Mouse (Mus musculus): ENCODE results near the gene Khdc1b. TPM values are rescaled to one million over a fixed set of nuclear protein-coding genes. Genes with fewer than 3 reads are reported as not detected.
"Not testable (repeated sequence)": the region's sequence is repeated elsewhere in the genome, so short reads cannot be mapped to it uniquely, and the experiment has no call there.

Gene Khdc1b
- total RNA-seq (2014; fragmentation: Nextera tagmentation) (not detected in 2 replicates), total RNA-seq (2017) (not detected in 2 replicates)

- ATAC-seq (replicated peaks; ENCODE audit: poor library complexity, severe bottlenecking) = no peak
Measured at GRCm38 (mm10) chr1:21383256-21383655, at the start of gene Khdc1b. TSS of gene Khdc1b (plus strand) at chr1:21383556.

- ATAC-seq (replicated peaks; ENCODE audit: poor library complexity, severe bottlenecking) = peak; percentile 75
Measured at GRCm38 (mm10) chr1:21335836-21336235, 47.5 kb upstream of the Khdc1b start.

GRCm38 (mm10) chr1:21340745-21341144 lies 42.6 kb upstream of the Khdc1b start:
- ATAC-seq (replicated peaks; ENCODE audit: poor library complexity, severe bottlenecking) = no peak

- ATAC-seq (replicated peaks; ENCODE audit: poor library complexity, severe bottlenecking) = peak; percentile 70
Measured at GRCm38 (mm10) chr1:21344253-21344652, 39.1 kb upstream of the Khdc1b start.

- not testable (repeated sequence) for ATAC-seq (replicated peaks; ENCODE audit: poor library complexity, severe bottlenecking)
Measured at GRCm38 (mm10) chr1:21344752-21345151, 38.6 kb upstream of the Khdc1b start.

- no peak for ATAC-seq (replicated peaks; ENCODE audit: poor library complexity, severe bottlenecking)
Measured at GRCm38 (mm10) chr1:21349341-21349740, 34.0 kb upstream of the Khdc1b start, which contains the start of gene Khdc1a. TSS of gene Khdc1a (plus strand) at chr1:21349641.

- ATAC-seq (replicated peaks; ENCODE audit: poor library complexity, severe bottlenecking) = not testable (repeated sequence)
Measured at GRCm38 (mm10) chr1:21368031-21368430, 15.3 kb upstream of the Khdc1b start, which contains the start of gene Khdc1c. TSS of gene Khdc1c (plus strand) at chr1:21368331.

GRCm38 (mm10) chr1:21391138-21391671 lies 7.8 kb downstream of the Khdc1b start:
- ATAC-seq (replicated peaks; ENCODE audit: poor library complexity, severe bottlenecking) = no peak

GRCm38 (mm10) chr1:21402804-21403203 lies 19.4 kb downstream of the Khdc1b start:
- no peak for ATAC-seq (replicated peaks; ENCODE audit: poor library complexity, severe bottlenecking)

- ATAC-seq (replicated peaks; ENCODE audit: poor library complexity, severe bottlenecking) = no peak
Measured at GRCm38 (mm10) chr1:21407266-21407665, 23.9 kb downstream of the Khdc1b start.

- ATAC-seq (replicated peaks; ENCODE audit: poor library complexity, severe bottlenecking) = peak; percentile 79
Measured at GRCm38 (mm10) chr1:21411331-21412196, 28.2 kb downstream of the Khdc1b start.

GRCm38 (mm10) chr1:21412197-21412555 lies 28.8 kb downstream of the Khdc1b start:
- no peak for ATAC-seq (replicated peaks; ENCODE audit: poor library complexity, severe bottlenecking)

GRCm38 (mm10) chr1:21419370-21419769 lies 36.0 kb downstream of the Khdc1b start:
- no peak for ATAC-seq (replicated peaks; ENCODE audit: poor library complexity, severe bottlenecking)

GRCm38 (mm10) chr1:21425654-21426053 lies 42.3 kb downstream of the Khdc1b start:
- no peak for ATAC-seq (replicated peaks; ENCODE audit: poor library complexity, severe bottlenecking)

- ATAC-seq (replicated peaks; ENCODE audit: poor library complexity, severe bottlenecking) = no peak
Measured at GRCm38 (mm10) chr1:21428079-21428478, 44.7 kb downstream of the Khdc1b start.

- ATAC-seq (replicated peaks; ENCODE audit: poor library complexity, severe bottlenecking) = no peak
Measured at GRCm38 (mm10) chr1:21431666-21432065, 48.3 kb downstream of the Khdc1b start.

- no peak for ATAC-seq (replicated peaks; ENCODE audit: poor library complexity, severe bottlenecking)
Measured at GRCm38 (mm10) chr1:21434853-21435252, 51.5 kb downstream of the Khdc1b start.

Other genes with a start within 250 kb of the Khdc1b start
- 1.1 and 1.6 TPM in 2 replicates for gene Tmem14a, start 165.0 kb upstream of the Khdc1b start, total RNA-seq (2014; fragmentation: Nextera tagmentation)
- gene Tmem14a, start 165.0 kb upstream of the Khdc1b start, total RNA-seq (2017) = 1.4 and 2.4 TPM in 2 replicates
- 0.90 TPM in 1 of 2 replicates, not detected in the other for gene Gsta3, start 143.0 kb upstream of the Khdc1b start, total RNA-seq (2014; fragmentation: Nextera tagmentation)
- gene Gsta3, start 143.0 kb upstream of the Khdc1b start, total RNA-seq (2017) = 0.52 TPM in 1 of 2 replicates, not detected in the other
- not detected in 2 replicates for gene Khdc1a, start 33.9 kb upstream of the Khdc1b start, total RNA-seq (2014; fragmentation: Nextera tagmentation)
- gene Khdc1a, start 33.9 kb upstream of the Khdc1b start, total RNA-seq (2017) = not detected in 2 replicates
- gene Khdc1c, start 15.2 kb upstream of the Khdc1b start, total RNA-seq (2014; fragmentation: Nextera tagmentation) = not detected in 2 replicates
- gene Khdc1c, start 15.2 kb upstream of the Khdc1b start, total RNA-seq (2017) = not detected in 2 replicates